Mouse (Mus musculus): ENCODE measurements at regions not wholly inside any gene's neighbourhood (a gene's known extent, or its start where the extent isn't known, plus 50 kb on each side); places are given as distances from the start of the nearest gene placed in this dataset.

DNA sequence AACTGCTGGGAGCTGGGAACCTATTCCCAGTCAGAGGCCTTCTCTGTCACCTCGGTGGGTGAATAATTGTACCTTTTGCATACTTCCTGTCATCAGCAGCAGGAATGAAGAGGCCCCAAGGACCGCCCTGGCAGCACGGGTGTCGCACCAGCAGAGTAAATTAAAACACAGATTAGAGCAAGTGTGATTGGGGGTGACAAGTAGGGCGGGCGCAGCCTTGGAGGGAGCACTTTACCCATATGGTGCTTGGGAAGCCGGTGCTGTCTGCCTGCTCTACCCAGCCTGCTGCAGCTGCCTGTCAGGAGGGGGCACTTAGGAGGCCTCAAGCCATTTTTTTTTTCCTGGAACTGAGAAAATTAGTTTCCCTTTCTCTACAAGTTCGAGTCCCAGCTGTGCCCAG lies 264.6 kb upstream of the Irx3 start:
- DNase-seq (ENCODE audit: low read depth, low spot score): no peak

DNA sequence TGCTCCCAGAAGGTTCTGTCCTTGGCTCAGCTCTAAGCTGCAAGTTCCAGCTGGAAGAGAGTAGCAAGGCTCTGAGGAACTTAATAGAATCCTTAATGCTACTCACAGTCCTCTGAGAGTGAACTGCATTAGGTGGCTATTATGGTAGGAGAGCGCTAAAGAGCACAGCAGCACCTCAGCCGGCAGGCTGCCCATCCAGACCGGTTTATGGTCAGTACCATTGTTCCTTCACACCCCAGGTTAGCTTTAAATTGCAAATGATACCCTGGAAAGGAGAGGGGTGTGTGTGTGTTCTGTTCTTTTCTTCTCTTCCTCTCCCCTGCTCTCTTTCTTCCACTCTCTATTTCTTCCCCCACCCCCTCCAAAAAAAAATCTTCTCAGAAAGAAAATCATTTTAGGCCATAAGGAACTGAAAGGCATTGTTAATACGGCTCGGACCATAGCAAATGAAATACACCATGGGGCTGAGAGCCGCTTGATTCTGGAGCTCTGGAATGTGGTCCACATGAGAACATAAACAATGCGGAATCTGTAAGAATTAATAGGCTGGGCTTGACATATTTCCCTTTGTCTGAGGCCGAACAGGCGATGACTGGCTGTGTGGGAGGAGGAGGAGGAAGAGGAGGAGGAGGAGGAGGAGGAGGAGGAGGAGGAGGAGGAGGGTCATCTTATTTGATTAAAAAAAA lies 263.8 kb upstream of the Irx3 start:
- no peak for DNase-seq (ENCODE audit: low read depth, low spot score)

DNA sequence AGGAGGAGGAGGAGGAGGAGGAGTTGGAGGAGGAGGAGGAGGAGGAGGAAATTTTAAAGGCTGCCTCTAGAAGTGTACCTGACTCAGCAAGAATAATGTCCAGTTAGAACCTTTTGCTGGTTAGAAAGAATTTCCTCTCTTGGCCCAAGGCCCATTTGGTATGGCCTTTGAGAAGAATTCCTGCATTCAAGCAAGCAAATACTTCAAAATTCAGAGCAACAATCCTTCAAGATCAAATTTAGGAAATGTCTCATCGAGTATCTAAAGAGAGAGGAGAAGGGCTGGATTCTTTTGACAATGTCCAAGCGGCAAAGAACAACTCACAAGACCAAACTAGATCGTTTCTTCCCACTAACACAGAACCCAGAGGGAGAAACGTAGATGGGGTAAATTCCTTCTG lies 263.1 kb upstream of the Irx3 start:
- DNase-seq (ENCODE audit: low read depth, low spot score): no peak

DNA sequence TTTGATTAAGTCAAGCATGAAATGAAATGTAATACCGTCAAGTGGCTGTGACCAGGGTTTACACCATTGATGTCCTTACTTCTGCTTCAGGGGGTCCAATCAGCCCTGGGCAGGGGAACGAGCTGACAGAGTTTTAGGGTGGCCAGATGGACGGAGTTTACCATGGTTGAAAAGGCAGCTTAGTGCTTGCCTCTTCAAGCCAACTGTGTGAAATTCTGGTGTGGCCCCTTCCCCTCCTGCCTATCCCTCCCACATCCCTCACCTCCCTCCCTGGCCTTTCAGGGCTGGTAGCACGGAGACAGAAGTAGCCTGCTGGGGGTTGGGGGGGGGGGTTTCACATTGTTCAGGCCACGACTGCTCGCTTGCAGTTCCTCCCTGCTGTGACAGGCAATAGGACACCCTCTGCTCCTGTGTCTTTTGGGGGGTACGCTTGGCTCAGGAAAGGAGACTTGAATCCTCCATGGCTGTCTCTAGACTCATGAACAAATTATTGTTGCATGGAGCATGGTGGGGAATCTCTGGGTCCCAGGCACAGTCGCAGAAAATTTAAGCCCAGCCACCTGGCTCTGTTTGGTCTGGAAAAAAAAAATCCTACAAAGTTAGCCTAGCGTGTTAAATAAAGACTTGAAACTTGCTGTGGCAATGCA lies 262.4 kb upstream of the Irx3 start:
- no peak for DNase-seq (ENCODE audit: low read depth, low spot score)

DNA sequence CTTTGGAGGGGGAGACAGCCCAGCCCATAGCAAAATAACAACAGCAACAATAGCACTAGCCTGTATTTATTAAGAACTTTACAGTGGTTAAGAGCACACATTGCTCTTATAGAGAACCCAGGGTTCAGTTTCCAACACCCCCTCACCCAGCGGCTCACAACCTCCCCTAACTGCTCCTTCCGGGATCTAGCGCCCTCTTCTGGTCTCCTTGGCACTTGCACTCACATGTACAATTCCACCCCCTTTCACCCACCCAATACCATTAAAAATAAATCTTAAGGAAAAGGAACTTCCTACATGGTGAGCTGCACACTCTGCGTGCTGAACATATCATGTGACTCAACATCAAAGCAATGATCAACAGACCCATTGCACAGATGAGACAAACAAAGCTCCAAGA lies 261.5 kb upstream of the Irx3 start:
- no peak for DNase-seq (ENCODE audit: low read depth, low spot score)

DNA sequence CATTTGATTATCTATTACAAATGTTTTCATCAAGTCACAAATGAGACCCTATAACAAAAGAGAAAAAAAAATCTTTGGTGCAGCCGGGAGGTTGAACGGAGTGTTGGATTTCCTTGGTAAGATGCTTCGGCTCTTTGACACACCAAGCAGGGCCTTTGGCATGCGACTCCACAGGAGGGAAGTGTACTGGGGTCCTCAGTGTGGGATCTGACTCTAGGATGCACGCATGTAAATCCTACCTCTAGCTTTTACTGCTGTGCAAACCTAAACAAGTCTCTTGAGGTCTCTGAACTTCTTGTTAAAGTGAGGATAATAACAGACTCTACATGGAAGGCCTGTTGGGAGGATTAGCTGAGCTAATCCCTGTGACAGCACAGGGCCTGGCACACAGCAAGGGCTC lies 257.6 kb upstream of the Irx3 start:
- DNase-seq (ENCODE audit: low read depth, low spot score): no peak

DNA sequence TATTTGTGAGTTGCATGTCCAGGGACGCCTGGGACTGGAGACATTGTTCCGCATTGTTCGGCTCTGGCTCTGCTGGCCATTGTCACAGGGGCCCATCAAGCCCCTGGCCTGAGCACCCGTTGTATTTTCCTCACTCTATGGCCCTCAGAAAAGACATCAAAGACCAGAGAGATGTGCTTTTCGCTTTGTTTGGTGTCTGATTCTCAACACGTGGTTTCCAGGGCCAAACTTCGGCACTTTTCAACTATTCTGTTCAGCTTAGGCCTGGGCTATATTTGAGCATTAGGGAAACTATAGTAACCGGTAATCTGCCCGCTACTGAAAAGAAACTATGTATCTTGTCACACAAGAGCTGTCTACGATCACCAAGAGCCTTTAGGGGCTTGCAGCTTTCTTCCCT lies 257.1 kb upstream of the Irx3 start:
- DNase-seq (ENCODE audit: low read depth, low spot score): no peak

DNA sequence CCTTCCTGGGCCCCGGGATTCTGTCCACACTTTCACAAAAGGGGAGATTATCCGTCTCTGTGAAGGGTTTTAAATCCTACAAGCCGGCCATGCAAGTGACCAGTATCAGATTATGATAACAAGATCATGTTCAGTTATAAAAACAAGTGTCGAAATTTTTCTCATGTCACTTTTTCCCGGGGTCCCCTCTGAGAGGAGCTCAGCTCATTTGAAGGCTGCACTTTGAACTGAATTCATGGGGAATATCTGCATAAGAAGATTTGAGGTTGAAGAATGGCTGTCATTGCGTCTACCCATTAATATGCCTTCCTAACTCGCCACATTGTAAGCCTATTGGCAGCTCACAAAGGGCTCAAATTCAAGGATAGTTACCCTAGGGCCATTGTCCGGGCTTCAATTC lies 256.0 kb upstream of the Irx3 start:
- DNase-seq (ENCODE audit: low read depth, low spot score): no peak

DNA sequence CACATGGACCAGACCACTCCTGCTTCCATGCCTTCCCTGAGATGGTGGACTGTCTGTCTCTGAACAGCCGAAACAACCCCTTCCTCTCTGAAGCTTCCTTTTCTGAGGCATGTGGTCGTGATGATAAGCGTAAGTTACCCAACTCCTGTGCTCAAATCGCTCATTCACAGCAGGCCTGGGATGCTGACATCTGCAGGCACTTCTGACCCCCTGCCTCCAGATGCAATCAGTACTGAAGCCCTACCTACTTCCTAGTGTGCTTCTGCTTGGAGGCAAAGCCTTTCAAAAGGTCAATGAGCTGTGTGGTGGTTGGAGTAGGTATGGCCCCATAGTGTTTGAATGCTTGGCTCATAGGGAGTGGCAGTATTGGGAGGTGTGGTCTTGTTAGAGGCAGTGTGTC lies 253.7 kb upstream of the Irx3 start:
- DNase-seq (ENCODE audit: low read depth, low spot score): no peak

DNA sequence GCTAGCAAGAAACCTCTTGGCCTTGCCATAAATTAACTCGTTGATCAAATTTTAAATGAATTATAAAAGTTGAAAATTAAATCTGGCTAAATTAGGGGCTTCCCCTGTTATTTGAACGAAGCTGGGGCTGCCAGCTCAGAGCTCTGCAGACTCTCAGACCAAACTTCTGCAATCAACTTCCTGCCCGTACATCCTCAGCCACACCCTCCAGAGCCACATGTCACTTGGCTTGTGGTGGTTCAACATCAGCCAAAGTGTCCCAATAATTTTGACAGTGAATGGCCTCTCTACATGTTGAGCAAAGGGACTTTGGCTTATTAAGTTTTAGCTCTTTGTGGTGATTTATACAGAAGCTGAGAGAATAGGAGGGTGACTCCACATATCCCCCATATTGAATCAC lies 242.8 kb upstream of the Irx3 start:
- DNase-seq (ENCODE audit: low read depth, low spot score): no peak

DNA sequence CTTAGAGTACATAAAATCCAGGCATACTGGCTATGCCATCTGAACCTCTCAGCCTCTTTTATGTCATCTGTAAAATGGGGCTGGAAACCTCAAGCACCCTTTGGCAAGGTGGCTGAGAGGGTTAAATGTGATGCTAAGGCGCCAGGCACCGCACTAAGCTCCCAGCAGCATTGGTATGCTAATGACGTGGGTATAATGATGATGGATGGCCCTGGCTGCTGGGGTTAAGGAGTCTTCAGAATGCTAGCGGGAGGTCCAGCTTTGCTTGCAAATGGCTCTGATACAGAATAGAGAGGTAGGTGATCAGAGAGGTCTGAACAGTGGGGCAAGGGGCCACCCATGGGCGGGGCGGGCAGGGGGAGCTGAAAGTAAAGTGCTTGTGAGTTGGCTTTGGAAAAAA lies 241.1 kb upstream of the Irx3 start:
- no peak for DNase-seq (ENCODE audit: low read depth, low spot score)

DNA sequence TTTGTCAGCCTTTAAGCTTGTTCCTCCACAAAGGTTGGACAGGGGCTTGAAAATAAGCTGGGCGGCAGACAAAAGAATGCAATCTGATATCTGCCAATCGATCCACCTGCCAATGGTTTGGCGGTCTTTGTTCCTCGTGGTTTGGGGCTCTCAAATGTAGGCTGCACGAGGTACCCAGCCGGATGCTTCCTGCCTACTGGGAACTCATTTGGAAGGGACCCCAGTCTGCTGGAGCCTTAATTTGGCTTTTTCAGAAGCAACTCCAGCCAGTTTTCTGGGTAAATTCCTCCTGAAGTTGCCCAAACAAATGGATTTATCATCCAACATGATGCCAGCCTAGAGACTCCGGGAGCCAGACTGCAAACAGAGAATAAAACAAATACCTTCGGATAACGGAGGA lies 228.1 kb upstream of the Irx3 start:
- DNase-seq (ENCODE audit: low read depth, low spot score): no peak

DNA sequence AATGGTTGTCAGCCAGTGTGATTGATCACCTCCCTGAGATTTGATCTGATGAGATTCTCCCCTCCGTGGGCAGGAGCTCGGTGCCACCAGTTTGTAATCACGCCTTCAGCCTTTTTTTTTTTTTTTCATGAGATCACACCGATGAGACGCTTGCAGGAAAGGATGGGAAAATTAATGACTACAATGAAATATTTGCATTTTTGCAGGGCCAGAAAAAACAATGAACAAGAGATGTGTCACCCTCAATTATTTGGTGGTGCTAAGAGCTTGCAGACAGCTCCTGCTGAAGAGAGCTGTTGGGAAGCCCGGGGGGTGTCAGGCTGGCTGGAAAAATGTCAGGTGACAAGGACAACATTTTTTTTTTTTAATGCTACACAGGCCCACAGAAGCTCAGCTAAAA lies 227.6 kb upstream of the Irx3 start:
- no peak for DNase-seq (ENCODE audit: low read depth, low spot score)

DNA sequence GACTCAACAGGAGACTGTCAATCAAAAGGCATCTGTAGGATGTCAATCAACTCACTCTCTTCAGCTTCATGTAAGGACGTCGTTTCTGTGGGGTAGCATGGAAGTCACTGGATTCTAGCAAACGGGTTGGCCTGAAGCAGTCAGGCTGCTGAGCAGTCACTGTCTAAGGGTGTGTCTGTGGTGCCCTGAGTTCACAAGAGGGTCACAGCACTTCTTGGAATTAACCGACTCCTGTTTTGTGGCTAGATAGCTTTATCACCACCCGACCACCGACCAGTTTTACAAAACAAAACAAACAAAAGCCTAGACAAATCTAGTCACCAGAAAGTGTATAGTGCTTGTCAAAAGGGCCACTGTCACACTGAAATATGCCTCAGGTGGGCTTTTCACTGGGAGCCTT lies 226.4 kb upstream of the Irx3 start:
- DNase-seq (ENCODE audit: low read depth, low spot score): no peak

DNA sequence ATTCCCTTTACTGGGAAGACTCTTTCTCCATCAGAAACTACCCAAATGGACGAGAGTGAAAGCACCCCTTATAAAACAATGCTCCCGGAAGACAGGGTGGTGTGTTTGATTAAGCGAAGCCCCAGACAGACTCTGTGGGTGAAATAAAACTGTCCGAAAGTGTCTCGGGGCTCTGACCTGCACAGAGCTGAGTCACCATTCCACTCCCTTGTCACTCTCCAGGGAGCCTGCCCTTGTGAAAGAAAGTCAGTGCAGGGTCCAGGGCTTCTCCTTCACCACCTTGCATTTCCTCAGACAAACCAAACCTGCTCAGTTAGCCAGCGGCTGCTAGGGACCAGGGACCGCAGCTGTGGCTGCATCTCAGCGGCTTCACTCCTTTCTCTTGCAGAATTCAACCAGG lies 222.3 kb upstream of the Irx3 start:
- DNase-seq (ENCODE audit: low read depth, low spot score): no peak

DNA sequence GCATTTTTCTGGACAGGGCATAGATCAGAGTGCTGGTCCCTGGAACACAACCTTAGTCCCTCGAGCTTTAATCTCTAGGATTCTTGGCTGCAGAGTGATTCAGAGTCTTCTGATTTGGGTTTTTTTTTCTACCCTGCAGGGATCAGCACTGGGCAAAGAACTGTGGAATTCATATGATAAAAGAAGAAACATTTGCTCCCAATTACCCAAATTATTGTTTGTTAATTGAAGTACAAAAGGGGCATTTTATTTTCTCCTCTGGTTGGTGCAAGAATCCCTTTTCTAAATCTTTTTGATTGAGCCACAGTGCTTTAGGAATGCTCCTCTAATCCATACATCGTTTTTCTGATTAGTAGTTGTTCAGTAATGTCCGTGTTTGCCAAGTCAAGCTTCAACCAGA lies 219.7 kb upstream of the Irx3 start:
- no peak for DNase-seq (ENCODE audit: low read depth, low spot score)

DNA sequence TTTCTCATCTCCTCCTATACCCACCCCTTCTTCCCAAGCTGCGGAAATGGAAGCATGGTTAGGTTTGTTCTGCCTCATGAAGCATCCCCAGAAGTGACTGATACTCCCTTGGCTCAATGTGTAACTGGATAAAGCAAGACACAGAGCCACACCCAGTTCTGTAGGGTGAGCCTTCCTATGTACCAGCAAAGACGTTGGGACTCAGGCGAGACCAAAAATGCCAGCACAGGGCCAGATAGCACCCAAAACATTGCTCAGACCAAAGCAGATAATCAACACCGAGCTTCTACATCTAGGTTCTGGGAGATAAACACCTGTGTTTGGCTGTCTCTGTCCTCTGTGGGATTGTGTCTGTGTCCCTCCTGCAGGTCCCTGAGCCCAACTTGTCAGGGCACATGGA lies 212.8 kb upstream of the Irx3 start:
- no peak for DNase-seq (ENCODE audit: low read depth, low spot score)

DNA sequence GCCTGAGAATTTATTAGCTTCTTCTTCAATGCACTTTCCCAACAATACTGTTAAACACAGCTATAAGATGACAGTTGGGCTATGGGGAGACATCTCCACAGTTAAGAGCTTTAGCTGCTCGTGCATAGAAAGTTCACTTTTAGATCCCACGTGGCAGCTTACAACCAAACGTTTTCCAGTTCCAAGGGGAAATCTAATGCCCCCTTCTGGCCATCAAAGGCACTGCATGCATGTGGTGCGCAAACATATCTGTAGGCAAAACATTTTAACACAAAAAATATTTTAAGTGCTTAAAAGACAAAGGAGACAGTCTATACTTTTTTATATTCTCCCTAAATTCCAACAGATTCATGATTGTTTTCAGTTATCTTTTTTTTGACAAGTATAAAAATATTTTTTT lies 211.3 kb upstream of the Irx3 start:
- no peak for DNase-seq (ENCODE audit: low read depth, low spot score)

DNA sequence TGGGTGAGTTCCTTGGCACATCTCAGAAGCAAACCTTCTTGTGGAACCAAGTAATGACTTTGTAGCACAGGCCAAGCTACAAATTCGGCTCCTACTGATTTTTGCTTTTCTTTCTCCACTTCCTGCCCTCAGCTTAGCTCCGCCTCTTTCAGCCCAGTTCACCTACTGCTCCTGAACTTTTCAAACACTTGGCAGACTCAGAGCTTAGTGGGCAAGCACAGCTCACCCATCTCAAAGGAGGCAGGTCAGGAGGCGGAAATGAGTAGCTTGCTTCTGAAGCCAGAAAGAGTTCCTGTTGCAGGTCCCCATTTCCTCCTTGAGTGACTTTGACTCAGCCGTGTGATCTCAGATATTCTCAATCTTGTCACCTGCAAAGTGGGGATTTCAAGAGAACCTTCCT lies 208.5 kb upstream of the Irx3 start:
- no peak for DNase-seq (ENCODE audit: low read depth, low spot score)

DNA sequence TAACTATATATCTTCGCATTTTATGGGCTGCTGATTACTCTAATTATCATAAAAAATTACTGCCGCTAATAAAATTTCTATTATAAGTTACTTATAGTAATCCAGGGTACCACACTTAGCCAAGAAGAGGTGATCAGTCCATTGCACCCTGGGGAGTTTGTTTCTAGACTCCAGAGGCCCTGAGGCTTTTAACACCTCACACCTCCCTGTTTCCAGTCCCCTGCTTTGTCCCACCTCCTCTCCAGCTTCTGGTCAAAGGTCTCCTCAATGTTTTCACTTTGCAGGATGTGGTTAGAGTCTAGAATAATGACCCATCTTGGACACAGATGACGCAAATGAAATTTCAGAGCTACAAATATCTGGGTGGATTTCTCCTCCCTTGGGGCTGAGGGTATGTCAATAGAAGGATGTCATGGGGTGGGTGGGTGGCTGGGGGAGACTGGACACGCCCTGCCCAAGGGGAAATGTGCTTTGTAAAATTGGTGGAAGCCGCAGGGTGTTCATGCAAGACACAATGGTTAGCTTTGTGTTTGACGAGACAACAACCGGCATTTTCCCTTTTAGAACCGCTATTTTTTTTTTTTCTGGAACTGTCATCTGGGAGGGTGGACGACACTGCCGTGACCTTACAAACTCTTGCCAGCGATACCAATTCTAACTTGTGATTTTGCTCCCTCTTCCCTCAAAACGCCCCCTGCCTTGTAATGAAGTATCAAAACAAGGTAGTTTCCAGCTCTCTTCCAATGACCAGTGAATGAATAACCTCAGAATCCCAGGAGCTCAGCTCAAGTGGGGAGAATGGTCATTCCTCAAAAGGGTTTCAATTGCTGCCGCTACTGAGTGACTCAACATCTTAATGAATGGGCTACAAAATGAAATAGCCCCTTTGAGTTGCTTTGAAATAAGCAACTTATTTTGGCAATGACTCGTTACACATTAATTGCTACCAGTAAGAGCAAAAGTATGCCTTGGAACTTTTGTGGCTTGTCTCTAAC lies 207.0 kb upstream of the Irx3 start:
- no peak for DNase-seq (ENCODE audit: low read depth, low spot score)

DNA sequence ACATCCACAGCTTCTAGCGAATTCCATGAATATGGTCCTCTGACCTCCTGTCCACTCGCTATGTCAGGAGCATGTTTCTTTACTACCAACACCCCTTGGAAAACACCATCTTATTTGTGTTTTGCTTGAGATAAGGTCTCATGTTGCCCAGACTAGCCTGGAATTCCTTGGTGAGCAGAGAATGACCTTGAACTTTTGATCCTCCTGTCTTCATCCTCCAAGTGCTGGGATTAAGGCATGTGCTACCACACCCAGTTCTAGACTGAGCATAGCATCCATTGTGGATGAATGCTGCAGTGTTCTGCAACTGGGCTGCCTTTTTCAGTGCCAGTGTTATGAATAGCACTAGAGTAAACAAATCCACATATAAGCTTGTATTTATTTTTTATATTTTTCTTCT lies 203.2 kb upstream of the Irx3 start:
- no peak for DNase-seq (ENCODE audit: low read depth, low spot score)

DNA sequence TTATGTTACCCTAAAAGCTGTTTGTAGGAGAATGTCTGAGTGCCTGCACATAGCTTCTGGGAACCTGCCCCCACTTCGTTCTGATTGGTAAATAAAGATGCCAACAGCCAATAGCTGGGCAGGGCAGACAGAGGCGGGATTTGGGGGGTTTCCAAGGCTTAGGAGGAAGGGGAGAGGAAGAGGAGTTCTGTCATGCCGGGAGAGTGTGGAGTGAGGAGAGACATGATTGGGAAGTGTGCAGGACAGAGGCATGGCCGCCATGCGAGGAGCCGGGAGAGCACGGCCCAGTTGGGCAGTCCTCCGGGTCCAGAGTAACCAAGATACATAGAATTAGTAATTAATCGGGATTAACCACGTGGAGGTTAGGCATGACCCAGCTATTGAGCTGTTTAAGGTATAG lies 202.7 kb upstream of the Irx3 start:
- DNase-seq (ENCODE audit: low read depth, low spot score): no peak

DNA sequence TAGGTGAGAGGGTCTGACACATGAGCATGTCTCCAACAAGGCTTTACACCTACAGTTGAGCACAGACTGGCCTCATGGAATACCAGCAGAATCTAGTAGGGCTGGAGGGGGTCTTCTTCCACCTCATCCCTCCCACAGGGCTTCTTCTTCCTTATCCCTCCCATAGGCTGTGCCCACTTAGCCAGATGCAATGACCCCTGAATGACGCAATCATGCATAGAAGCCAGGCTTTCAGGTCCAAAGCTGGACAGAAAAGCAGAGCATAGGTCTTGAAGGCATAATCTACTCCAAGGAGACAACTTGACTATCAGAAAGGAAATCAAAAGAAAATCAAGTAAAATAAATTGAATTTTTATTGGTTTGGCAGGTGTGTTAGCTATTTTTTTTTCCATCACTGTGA lies 198.5 kb upstream of the Irx3 start:
- DNase-seq (ENCODE audit: low read depth, low spot score): no peak
